Mouse (Mus musculus): Measurements from ENCODE around the gene Donson.

GRCm38 (mm10) chr16:91688619-91689334 lies at the start of gene Donson:
- TF ChIP-seq CTCF (IDR thresholded peaks at IDR 0.05; ENCODE audit: control insufficient read depth, insufficient read depth, insufficient replicate concordance, low read depth, low read length) = no peak
- TF ChIP-seq POLR2A (IDR thresholded peaks at IDR 0.05; ENCODE audit: control insufficient read depth, low read depth, low read length) = peak; percentile 87

Measured in testis, adult 2 months (tissue).